Mouse (Mus musculus) cortical plate, adult 2 months (tissue): ENCODE measurements around the gene Noc2l.

ENCODE experiments used
- CTCF ChIP-seq: fragments of 200-500 bp; IDR thresholded peaks from 2 replicates; pipeline ENCODE4 v1.5.1; 2011; ENCODE audit warnings: mild to moderate bottlenecking, control low read depth, low read length; ENCODE audit not compliant: insufficient read depth; ENCODE audit errors: extremely low read depth
- POLR2A ChIP-seq: fragments of 200-500 bp; IDR thresholded peaks from 2 replicates; pipeline ENCODE4 v1.6.1; 2011; ENCODE audit warnings: mild to moderate bottlenecking, low read length, control low read depth; ENCODE audit not compliant: insufficient read depth; ENCODE audit errors: extremely low read depth

DNA sequence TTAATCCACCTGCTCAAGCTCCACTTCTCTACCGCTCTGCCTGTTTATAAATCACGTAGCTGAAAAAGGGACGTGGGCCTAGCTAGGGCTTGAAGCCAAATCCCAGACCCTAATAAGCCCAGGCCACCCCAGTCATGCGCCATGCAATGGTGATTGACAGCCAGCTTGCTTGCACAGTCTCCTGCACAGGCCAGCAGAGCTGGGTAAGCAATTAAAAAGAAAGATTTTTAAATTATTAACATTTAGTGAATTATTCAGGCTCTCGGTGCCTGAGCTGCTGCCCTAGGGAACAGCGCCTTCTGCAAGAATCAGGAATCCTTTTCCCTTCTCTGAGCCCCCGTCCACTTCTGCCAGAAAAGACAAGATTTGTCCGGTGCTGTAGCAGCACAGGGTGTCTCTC lies 15.3 kb downstream of the Noc2l start:
- no peak for TF ChIP-seq POLR2A
- no peak for TF ChIP-seq CTCF
